Mouse (Mus musculus) olfactory bulb, adult 2 months (tissue): ENCODE data around the gene Smg6.

Experiments
- CTCF ChIP-seq: fragments of 200-500 bp; IDR thresholded peaks from 2 replicates; pipeline ENCODE4 v1.5.1; 2012; ENCODE audit warnings: low read depth, mild to moderate bottlenecking, low read length, moderate library complexity; ENCODE audit not compliant: insufficient read depth
- POLR2A ChIP-seq: fragments of 200-500 bp; IDR thresholded peaks from 2 replicates; pipeline ENCODE4 v1.6.1; 2012; ENCODE audit warnings: mild to moderate bottlenecking, low read depth, low read length, moderate library complexity; ENCODE audit not compliant: insufficient read depth

GRCm38 (mm10) chr11:75155985-75156384, 230.4 kb downstream of the Smg6 start:
- TF ChIP-seq POLR2A (no peak), CTCF (no peak)
